Mouse (Mus musculus) MEL (cell line): ENCODE results near the gene Gm12169. TPM values are rescaled to one million over a fixed set of nuclear protein-coding genes. Genes with fewer than 3 reads are reported as not detected.
A peak's percentile ranks its signal among the peaks of the same experiment; 100 is the strongest.

Source experiments
- DNase-seq: peaks from one replicate; pipeline ENCODE4 v3.0.0; 2011; ENCODE audit warnings: low read depth, low spot score
- H3K27ac ChIP-seq: 2 replicates; pipeline ENCODE4 v1.5.1; 2012; ENCODE audit warnings: low read depth, mild to moderate bottlenecking, control low read depth, low read length, moderate library complexity; ENCODE audit not compliant: control insufficient read depth
- H3K27me3 ChIP-seq, 2 experiments: fragments of 150-350 bp in 1 of 2; sonication (generic) in 1 of 2; 2 replicates each; pipeline ENCODE4 v1.6.1; 2012; ENCODE audit warnings: low read length in 2 of 2, mild to moderate bottlenecking in 2 of 2, improper control_type of control experiment in 1 of 2, moderate library complexity in 1 of 2; ENCODE audit not compliant: insufficient read depth in 2 of 2, control insufficient read depth in 1 of 2
- H3K36me3 ChIP-seq, 2 experiments: 2 replicates each; pipeline ENCODE4 v1.6.1; 2012 to 2014; ENCODE audit warnings: low read length in 2 of 2, improper control_type of control experiment in 1 of 2, inconsistent platforms in 1 of 2, mild to moderate bottlenecking in 1 of 2; ENCODE audit not compliant: insufficient read depth in 2 of 2, control insufficient read depth in 1 of 2
- H3K4me1 ChIP-seq, 2 experiments: fragments of 150-350 bp in 1 of 2; sonication (generic) in 1 of 2; 2 replicates each; pipeline ENCODE4 v1.6.1; 2012; ENCODE audit warnings: low read length in 2 of 2, improper control_type of control experiment in 1 of 2, mild to moderate bottlenecking in 1 of 2; ENCODE audit not compliant: insufficient read depth in 2 of 2, control insufficient read depth in 1 of 2
- H3K4me3 ChIP-seq, 2 experiments: fragments of 150-350 bp in 1 of 2; sonication (generic) in 1 of 2; 2 replicates each; pipeline ENCODE4 v1.5.1; 2012; ENCODE audit warnings: low read depth in 2 of 2, low read length in 2 of 2, mild to moderate bottlenecking in 2 of 2, moderate library complexity in 2 of 2, control low read depth in 1 of 2, improper control_type of control experiment in 1 of 2; ENCODE audit not compliant: control insufficient read depth in 1 of 2, insufficient read depth in 1 of 2
- H3K79me2 ChIP-seq: 2 replicates; pipeline ENCODE4 v1.6.1; 2012; ENCODE audit warnings: mild to moderate bottlenecking, low read length, moderate library complexity; ENCODE audit not compliant: control insufficient read depth, poor library complexity, insufficient read depth
- H3K9ac ChIP-seq: 2 replicates; pipeline ENCODE4 v1.6.1; 2012; ENCODE audit warnings: low read depth, mild to moderate bottlenecking, control low read depth, low read length, moderate library complexity; ENCODE audit not compliant: control insufficient read depth, poor library complexity, severe bottlenecking
- H3K9me3 ChIP-seq: fragments of 150-350 bp; sonication (generic); replicated peaks from 2 replicates; pipeline ENCODE4 v1.6.1; 2012; ENCODE audit warnings: mild to moderate bottlenecking, low read length, improper control_type of control experiment, moderate library complexity; ENCODE audit not compliant: insufficient read depth
- CHD1 ChIP-seq: IDR thresholded peaks from 2 replicates; pipeline ENCODE4 v1.6.1; 2012; ENCODE audit warnings: low read depth, mild to moderate bottlenecking, inconsistent platforms, low read length, improper control_type of control experiment
- CHD2 ChIP-seq: IDR thresholded peaks from 2 replicates; pipeline ENCODE4 v1.6.1; 2011; ENCODE audit warnings: low read length, improper control_type of control experiment
- CTCF ChIP-seq, 3 experiments: IDR thresholded peaks in 2 of 3; conservative IDR thresholded peaks in 1 of 3; 2 replicates each; pipeline ENCODE4 v1.5.1; 2011 to 2012; ENCODE audit warnings: low read length in 3 of 3, low read depth in 2 of 3, mild to moderate bottlenecking in 2 of 3, improper control_type of control experiment in 1 of 3, inconsistent platforms in 1 of 3, mixed read lengths in 1 of 3, moderate library complexity in 1 of 3; ENCODE audit not compliant: control insufficient read depth in 1 of 3, insufficient read depth in 1 of 3, poor library complexity in 1 of 3, severe bottlenecking in 1 of 3
- ELF1 ChIP-seq: IDR thresholded peaks from 2 replicates; pipeline ENCODE4 v1.6.1; 2014; ENCODE audit warnings: low read depth, mild to moderate bottlenecking, inconsistent platforms, low read length, improper control_type of control experiment, moderate library complexity
- EP300 ChIP-seq, 2 experiments: IDR thresholded peaks; 2 replicates each; pipeline ENCODE4 v1.6.1; 2011; ENCODE audit warnings: improper control_type of control experiment in 2 of 2, low read length in 2 of 2, low read depth in 1 of 2, mild to moderate bottlenecking in 1 of 2
- MAFK ChIP-seq: IDR thresholded peaks from 2 replicates; pipeline ENCODE4 v1.6.1; 2011; ENCODE audit warnings: low read depth, mild to moderate bottlenecking, low read length, improper control_type of control experiment, borderline replicate concordance
- POLR2AphosphoS2 ChIP-seq: IDR thresholded peaks from 2 replicates; pipeline ENCODE4 v1.6.1; 2011; ENCODE audit warnings: low read length, improper control_type of control experiment
- RAD21 ChIP-seq: IDR thresholded peaks from 2 replicates; pipeline ENCODE4 v1.6.1; 2011; ENCODE audit warnings: mild to moderate bottlenecking, low read depth, low read length, improper control_type of control experiment
- SIN3A ChIP-seq: IDR thresholded peaks from 2 replicates; pipeline ENCODE4 v1.6.1; 2012; ENCODE audit warnings: low read length, improper control_type of control experiment, inconsistent platforms
- SMC3 ChIP-seq: IDR thresholded peaks from 2 replicates; pipeline ENCODE4 v1.6.1; 2011; ENCODE audit warnings: low read depth, low read length, improper control_type of control experiment
- UBTF ChIP-seq: IDR thresholded peaks from 2 replicates; pipeline ENCODE4 v1.6.1; 2012; ENCODE audit warnings: low read depth, mild to moderate bottlenecking, inconsistent platforms, low read length, improper control_type of control experiment, moderate library complexity, borderline replicate concordance; ENCODE audit not compliant: insufficient read depth
- USF1 ChIP-seq: IDR thresholded peaks from 2 replicates; pipeline ENCODE4 v1.6.1; 2014; ENCODE audit warnings: low read depth, mild to moderate bottlenecking, inconsistent platforms, low read length, improper control_type of control experiment, moderate library complexity
- ZKSCAN1 ChIP-seq: IDR thresholded peaks from 2 replicates; pipeline ENCODE4 v1.6.1; 2012; ENCODE audit warnings: low read depth, mild to moderate bottlenecking, inconsistent platforms, low read length, improper control_type of control experiment, moderate library complexity
- polyA plus RNA-seq, 2 experiments: library from polyadenylated mRNA; stranded (reverse) in 1 of 2; unstranded in 1 of 2; fragments of >175 nt in 1 of 2; fragments of >200 nt in 1 of 2; gene quantifications; 2 replicates each; pipeline versions ENCODE4 v1.2.1 to v1.2.4; 2012; ENCODE audit warnings: low replicate concordance in 2 of 2, low read depth in 1 of 2; ENCODE audit not compliant: insufficient read length in 2 of 2, insufficient read depth in 1 of 2, missing spikeins in 1 of 2
- total RNA-seq: library from RNA; depleted of rRNA; stranded (reverse); fragments of 300-350 nt; gene quantifications from 2 replicates; pipeline ENCODE4 v1.2.3, GENCODE M21; 2012

The Gm12169 gene
- total and polyA plus RNA-seq, 3 experiments: not detected

DNA sequence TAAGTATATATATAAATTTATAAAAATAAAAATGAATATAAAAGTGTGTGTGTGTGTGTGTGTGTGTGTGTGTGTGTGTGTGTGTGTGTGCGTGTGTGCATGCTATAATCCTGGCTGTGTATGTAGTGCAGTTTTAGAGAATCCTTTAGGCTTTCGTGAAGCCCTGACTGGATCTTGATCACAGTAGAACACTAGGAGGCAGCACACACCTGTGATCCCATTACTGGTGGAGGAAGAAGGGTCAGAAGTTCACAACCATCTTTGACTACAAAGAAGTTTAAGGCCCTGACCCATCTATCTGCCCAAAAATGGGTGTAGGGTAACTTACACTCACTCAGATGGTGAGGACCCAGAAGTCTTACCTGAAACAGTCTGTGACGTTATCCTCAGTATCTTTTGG lies 1.3 kb upstream of the Gm12169 start:
- no peaks in the 10 kb centered on the region for H3K9me3 ChIP-seq
- H3K4me3 ChIP-seq: no peak overlapping the region
- no peaks in the 10 kb centered on the region for H3K36me3 ChIP-seq
- H3K4me1 ChIP-seq: no peaks in the 10 kb centered on the region
- DNase-seq: peak; percentile 15
- no peaks in the 10 kb centered on the region for H3K79me2 ChIP-seq
- peaks cover 0 to 3% of the 10 kb centered on the region in 2 experiments; a peak in 2 of 4 replicates for H3K27me3 ChIP-seq
- TF ChIP-seq ELF1 (no peak), SMC3 (peak; percentile 37), CTCF (IDR thresholded peaks at IDR 0.05 in 2 of 3, conservative IDR thresholded peaks at IDR 0.05 in 1 of 3; ENCODE audit: control insufficient read depth in 1 of 3, insufficient read depth in 1 of 3, low read depth in 2 of 3, low read length in 3 of 3, poor library complexity in 1 of 3, severe bottlenecking in 1 of 3) (peak in 1 of 3 experiments; percentile 44; a peak in 3 of 6 replicates), SIN3A (no peak), MAFK (no peak), POLR2AphosphoS2 (no peak), RAD21 (peak; percentile 40)
- no peak overlapping the region for H3K9ac ChIP-seq
- H3K27ac ChIP-seq: no peak overlapping the region

GRCm38 (mm10) chr11:46530149-46530548 lies 6.1 kb downstream of the Gm12169 start:
- Histone ChIP-seq H3K9me3 (no peaks in the 10 kb centered on the region), H3K4me3 (no peak overlapping the region), H3K4me1 (no peaks in the 10 kb centered on the region), H3K36me3 (no peaks in the 10 kb centered on the region)
- TF ChIP-seq CHD2 (no peak), EP300 (IDR thresholded peaks at IDR 0.05; ENCODE audit: low read depth in 1 of 2, low read length in 2 of 2) (no peak), CTCF (IDR thresholded peaks at IDR 0.05 in 2 of 3, conservative IDR thresholded peaks at IDR 0.05 in 1 of 3; ENCODE audit: control insufficient read depth in 1 of 3, insufficient read depth in 1 of 3, low read depth in 2 of 3, low read length in 3 of 3, poor library complexity in 1 of 3, severe bottlenecking in 1 of 3) (no peak)
- TF ChIP-seq, all 39 proteins: peak for 0
- Histone ChIP-seq H3K27ac (no peak overlapping the region), H3K9ac (no peak overlapping the region), H3K79me2 (no peaks in the 10 kb centered on the region), H3K27me3 (peaks cover 6 to 8% of the 10 kb centered on the region in 2 experiments)
- no peak for DNase-seq

GRCm38 (mm10) chr11:46536978-46537377 lies 13.0 kb downstream of the Gm12169 start:
- Histone ChIP-seq H3K27ac (no peak overlapping the region), H3K4me3 (no peak overlapping the region), H3K4me1 (no peaks in the 10 kb centered on the region), H3K27me3 (no peaks in the 10 kb centered on the region; a peak in 1 of 4 replicates), H3K36me3 (no peaks in the 10 kb centered on the region), H3K9ac (no peak overlapping the region), H3K79me2 (no peaks in the 10 kb centered on the region), H3K9me3 (no peaks in the 10 kb centered on the region)
- DNase-seq: no peak
- TF ChIP-seq CHD1 (no peak), CTCF (IDR thresholded peaks at IDR 0.05 in 2 of 3, conservative IDR thresholded peaks at IDR 0.05 in 1 of 3; ENCODE audit: control insufficient read depth in 1 of 3, insufficient read depth in 1 of 3, low read depth in 2 of 3, low read length in 3 of 3, poor library complexity in 1 of 3, severe bottlenecking in 1 of 3) (no peak), ZKSCAN1 (no peak), UBTF (no peak), USF1 (no peak), CHD2 (no peak)
